Mouse (Mus musculus): ENCODE data around the gene Vapa.
"Not testable (repeated sequence)": the region's sequence is repeated elsewhere in the genome, so short reads cannot be mapped to it uniquely, and the experiment has no call there.

The Vapa gene

DNA sequence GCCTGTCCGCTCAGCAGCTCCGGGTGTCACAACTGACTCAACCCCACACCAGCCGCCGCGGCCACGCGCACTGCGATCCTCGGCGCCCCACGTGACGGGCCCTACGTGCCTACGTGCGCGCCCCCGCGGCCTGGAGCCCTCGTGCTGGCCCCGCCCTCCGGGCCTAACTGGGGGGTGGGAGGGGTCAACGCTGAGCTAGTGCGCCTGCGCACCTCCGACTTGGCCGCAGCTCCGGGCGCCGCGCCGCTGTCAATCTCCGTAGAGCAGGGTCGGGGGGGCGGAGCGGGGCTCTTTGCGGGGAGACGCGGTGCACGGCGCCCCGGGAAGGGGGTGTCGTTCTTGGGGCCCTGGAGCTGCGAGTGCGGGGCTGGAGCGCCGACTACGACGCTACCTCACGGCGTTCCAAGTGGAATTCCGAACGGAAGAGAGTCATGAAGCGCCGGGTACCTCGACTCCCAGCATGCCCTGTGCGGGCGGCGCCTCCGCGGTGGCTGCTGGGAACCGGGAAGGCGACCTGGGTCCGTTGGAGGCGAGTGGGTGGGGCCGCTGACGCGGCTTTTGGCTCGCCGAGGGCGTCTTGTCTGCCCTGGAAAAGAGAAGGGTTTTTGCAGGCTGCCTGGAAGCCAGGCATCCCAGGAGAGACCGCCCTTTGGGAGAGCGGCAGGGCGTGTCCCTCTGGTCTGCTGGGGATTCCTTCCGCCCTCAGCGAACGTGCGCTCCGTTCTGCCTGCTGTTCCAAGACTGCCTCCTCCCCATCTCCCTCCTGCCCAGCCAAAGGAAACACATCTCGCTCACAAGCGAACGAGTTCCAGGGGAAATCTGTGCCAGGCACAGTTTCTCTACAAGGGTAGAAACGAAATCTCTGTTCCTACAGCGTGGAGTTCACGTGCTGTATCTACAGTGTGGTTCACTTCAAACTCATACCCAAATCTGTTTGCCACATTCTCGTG is at the start of gene Vapa:
Gene Vapa, minus strand, starts transcription at position 93 of the 950 bp plus-strand sequence.
- DNase-seq (ENCODE audit: low spot score in 2 of 2) = peak; percentile 92 to 96

DNA sequence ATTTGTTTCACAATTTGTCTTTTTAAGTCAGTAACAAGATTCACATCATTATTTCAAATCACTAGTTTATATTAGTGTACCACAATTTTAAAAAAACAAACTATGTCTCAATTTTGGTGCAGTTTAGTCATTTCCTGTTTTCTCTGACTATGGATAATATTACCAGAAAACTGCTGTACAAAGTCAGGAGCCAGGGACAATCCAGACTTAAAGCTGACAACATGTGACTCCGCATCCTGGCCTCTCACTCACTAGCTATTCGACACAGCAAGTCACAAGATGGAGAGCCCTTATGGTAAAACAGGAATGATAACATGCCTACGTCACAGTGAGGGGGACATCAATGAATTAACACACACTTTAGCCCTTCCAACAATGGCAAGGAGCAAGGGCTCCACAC is 49.3 kb upstream of the Vapa start:
- no peak for DNase-seq (ENCODE audit: low spot score in 2 of 2)

DNA sequence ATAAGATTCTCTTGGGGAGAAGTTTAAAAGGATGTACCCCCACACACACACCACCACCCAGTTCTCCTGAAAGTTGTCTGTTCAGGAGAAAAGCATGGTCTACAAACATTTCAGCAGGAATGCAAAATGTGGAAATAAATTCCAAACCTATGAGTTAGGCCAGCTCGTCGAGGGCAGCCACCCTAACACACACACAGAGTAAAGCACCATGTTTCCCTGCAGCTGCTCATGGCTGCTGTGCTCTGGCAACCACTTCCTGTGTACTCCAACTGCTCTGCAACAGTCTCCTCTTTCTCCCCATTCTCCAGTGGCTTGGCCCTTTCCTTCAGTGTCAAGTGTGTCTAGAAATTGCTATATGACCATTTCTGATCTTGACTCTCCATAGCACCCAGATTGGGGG is 45.1 kb upstream of the Vapa start:
- DNase-seq (ENCODE audit: low spot score in 2 of 2) = no peak

DNA sequence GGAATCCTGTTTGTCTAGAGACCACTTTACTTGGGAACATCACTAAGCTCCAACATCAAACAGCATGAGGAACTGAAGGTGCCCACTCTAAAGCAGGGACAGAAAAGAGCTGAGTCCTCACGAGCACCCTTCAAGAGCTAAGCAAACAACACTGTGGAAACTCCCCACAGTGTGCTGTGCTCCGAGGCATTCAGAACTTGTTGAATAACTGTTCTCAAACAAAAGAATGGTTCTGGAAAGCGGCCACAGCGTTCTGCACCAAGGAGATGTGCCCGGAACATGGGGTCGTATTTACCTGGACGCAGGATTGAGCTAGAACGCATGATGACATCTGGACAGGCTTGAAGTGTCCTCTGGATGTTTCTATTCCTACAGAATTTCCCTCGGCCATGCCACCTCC is 44.6 kb upstream of the Vapa start:
- DNase-seq (ENCODE audit: low spot score in 2 of 2) = no peak

GRCm38 (mm10) chr17:65656731-65657130 is 43.4 kb upstream of the Vapa start:
- DNase-seq (ENCODE audit: low spot score in 2 of 2) = no peak

DNA sequence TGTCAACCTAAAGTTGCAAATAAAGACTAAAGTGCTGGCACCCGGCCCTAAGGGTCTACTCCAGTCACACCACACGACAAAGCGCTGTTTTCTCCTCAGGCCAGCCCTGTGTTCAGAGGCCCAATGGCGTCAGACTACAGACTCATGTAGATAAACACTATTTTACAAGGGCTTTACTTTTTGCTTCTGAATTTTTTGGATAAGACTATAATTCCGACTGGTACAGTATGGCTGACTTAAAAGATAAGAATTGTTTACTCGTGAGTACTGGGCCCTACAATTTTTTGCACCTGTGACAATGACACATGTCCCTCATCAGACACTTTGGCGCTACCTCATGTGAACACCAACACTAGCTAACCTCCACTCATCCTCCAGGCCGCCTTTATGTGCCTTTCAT is 42.7 kb upstream of the Vapa start:
- DNase-seq (ENCODE audit: low spot score in 2 of 2) = no peak

GRCm38 (mm10) chr17:65655608-65656007 is 42.3 kb upstream of the Vapa start:
- DNase-seq (ENCODE audit: low spot score in 2 of 2) = no peak

- DNase-seq (ENCODE audit: low spot score in 2 of 2) = no peak
Measured at GRCm38 (mm10) chr17:65650598-65650997, 37.2 kb upstream of the Vapa start.

GRCm38 (mm10) chr17:65649175-65649493 is 35.8 kb upstream of the Vapa start:
- no peak for DNase-seq (ENCODE audit: low spot score in 2 of 2)

- no peak for DNase-seq (ENCODE audit: low spot score in 2 of 2)
Measured at GRCm38 (mm10) chr17:65648371-65649174, 35.2 kb upstream of the Vapa start.

DNA sequence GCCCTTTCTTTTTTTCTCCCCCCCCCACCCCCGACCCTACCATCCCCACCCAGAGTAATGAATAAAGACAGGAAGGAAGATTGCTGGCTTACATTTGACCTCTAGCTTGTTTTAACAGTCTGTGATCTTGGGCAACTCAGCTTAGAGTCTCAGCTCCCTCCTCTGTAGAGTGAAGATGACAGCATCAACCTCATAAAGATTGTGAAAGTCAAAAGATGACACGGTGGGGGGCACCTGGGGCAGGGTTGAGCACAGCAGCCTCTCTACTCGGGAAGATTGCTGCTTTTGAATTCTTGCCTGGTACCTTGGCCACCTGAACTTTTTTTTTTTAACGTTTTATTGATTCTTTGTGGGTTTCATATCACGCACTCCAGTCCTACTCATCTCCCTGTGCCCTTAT is 34.6 kb upstream of the Vapa start:
- no peak for DNase-seq (ENCODE audit: low spot score in 2 of 2)

DNA sequence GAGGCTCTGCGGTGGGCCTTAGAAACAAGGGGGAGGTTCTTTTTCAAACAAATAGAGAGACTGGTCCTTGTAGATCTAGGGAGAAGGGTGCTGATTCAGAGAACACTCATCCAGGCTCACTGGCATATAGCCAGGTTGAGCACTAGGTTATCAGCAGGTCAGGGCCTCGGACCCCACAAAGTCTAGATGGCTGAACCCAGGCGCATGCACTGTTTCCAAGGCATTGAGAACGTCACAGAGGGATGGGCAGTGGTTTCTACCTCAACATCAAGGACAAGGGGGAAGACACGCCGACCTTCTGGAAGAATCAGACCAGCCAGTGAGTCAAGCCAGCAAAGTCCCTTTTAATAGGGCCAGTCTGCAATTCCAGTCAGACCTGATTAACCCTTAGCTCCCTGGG is 33.9 kb upstream of the Vapa start:
- no peak for DNase-seq (ENCODE audit: low spot score in 2 of 2)

GRCm38 (mm10) chr17:65643579-65643978 is 30.2 kb upstream of the Vapa start:
- no peak for DNase-seq (ENCODE audit: low spot score in 2 of 2)

DNA sequence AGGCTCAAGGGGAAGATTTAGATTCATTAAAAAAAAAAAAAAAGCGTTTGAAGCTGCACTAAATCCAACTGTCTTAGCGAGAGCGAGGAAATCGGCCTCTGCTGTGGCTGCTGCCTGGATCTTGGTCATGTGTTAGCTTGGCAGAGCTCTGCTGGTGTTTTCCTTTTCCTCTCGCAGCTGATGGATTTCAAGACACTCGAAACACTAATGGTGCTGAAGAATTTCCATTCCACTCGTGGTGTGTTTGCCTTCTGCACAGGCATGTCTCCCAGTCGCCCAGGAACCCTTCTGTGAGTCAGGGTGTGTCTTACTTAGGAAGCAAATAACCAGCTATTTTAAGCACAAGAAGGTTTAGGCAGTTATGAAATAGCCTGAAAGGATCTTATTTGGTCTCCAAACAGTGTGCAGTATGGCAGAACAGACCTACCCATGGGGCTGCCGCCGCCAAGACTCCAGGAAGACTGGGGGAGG is 29.7 kb upstream of the Vapa start:
- DNase-seq (ENCODE audit: low spot score in 2 of 2) = peak; percentile 31 to 33

DNA sequence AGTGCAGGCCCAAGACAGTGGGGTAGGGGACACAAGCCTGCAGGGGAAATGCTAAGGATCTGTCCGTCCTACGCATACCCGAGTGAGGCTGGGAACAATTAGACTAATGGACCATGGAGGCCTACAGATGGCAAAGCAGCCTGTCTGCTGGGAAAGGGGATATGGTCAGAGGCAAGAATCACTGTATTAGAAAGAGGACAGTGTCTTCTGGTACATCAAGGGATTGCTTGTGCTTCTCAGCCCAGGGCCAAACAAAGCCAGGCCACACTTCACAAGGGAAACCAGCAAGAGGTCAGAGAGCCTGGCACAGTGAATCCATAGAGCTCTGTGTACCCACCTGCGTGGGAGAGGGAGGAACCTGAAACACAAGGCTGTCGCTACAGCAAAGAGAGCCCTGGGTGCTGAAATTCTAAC is 29.2 kb upstream of the Vapa start:
- no peak for DNase-seq (ENCODE audit: low spot score in 2 of 2)

GRCm38 (mm10) chr17:65641734-65642218 is 28.4 kb upstream of the Vapa start, which contains the start of gene Txndc2:
Txndc2 (minus strand) TSS chr17:65642168.
- no peak for DNase-seq (ENCODE audit: low spot score in 2 of 2)

- no peak for DNase-seq (ENCODE audit: low spot score in 2 of 2)
Measured at GRCm38 (mm10) chr17:65639144-65639543, 25.8 kb upstream of the Vapa start.

DNA sequence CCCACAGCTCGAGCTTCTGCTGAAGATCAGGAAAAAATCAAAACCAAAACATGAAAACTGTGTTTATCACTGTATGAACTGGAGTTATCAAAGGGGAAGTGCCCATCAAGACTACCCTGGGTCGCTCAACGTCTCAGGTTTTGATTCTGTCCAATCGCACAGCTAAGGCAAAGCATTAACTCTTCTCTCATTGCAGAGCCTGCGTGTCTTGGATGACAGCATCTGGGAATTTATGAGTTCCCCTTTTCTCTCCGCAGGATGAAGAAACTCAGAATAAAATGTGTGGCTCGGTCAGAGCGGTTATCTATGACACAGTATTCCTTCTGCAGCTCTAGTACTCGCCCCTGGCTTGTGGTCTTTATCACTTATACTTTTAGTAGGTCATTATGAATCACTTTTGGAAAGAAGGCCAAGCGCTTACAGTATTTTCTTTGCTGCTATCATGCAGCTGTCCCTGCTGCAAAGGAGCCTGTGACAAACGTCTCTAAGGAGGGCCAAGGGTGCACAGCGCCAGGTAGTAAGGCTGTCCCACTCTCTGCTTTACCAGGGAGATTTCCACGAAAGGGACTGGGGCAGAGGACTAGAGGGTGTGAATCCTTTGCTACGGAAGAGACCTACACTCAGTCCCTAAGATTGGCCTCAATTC is 22.5 kb upstream of the Vapa start:
- DNase-seq (ENCODE audit: low spot score in 2 of 2) = no peak

- DNase-seq (ENCODE audit: low spot score in 2 of 2) = no peak
Measured at GRCm38 (mm10) chr17:65629943-65630342, 16.6 kb upstream of the Vapa start.

DNA sequence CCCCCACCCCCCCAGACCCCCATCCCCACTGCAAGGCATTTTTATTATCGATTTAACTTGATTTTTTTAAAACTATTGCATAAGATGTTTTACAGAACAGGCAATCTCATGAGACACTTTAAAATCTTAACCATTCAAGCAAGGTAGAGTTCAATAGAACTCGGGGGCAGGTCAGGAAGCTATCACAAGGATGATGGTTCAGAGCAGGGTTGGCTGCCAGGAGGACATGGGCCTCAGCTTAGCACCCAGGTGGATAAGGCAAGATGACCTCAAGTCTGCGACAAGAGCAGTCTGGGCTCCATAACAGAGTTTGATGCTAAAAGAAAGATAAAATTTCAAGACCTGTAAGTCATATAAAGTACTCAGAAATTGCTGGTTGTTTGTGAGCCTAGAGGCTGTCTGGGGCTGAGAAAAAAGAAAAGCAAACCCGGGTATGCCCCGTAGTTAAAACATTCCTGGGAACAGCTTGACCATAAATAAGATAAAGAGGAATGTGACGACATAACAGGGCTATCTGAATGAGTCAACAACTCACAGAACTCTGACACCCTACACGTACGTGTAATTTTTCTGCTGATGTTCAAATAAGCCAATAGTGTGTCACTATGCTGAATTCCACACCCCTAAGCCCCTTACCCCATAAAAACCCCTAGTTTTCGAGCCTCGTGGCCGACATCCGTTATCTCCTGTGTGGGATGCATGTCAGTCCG is 15.6 kb upstream of the Vapa start:
- DNase-seq (ENCODE audit: low spot score in 2 of 2) = not testable (repeated sequence)

DNA sequence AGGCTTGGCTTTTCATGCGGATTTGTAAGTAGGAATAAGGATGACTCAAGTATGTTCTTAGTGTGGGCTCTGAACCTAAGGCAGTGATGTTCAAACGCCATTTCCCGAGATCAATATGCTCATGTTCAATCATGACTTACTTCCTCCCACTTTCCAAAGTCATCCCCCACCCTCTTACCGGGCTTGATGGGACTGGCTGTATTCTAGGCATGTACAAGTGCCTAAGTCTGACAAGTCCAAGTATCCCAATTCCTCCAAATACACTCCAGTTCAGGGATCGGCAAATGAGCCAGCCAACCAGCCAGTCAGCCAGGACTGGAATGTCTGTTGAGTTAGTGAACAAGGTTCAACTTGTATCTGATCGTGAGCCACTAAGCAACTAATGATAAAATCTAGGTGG is 12.9 kb upstream of the Vapa start:
- no peak for DNase-seq (ENCODE audit: low spot score in 2 of 2)

Measured in frontal cortex, postnatal 25 days (tissue).